Mouse (Mus musculus): Measurements from ENCODE around the gene Olfr993. TPM values are rescaled to one million over a fixed set of nuclear protein-coding genes. Genes with fewer than 3 reads are reported as not detected.

Gene Olfr993
- not detected in 2 replicates for polyA plus RNA-seq (2014; fragmentation: Nextera tagmentation; extraction: Ambion mirVana)

DNA sequence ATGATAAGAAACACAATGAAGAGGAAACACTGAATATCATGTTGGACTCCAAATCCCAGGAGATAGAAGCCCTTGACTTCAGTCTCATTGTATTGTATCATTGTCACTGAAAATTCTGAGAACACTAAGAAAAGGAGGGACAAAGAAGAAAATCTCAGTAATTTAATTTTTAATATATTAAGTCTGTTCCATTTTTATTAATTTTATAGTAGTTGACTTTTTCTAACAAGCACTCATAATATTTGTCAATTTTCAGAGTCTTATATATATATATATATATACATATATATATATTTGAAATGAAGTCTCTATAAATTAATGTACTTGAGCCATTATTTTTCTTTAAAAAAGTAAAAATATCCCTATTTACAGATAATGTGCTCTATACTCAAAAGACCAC is at the start of gene Olfr993:
Olfr993 (minus strand) TSS at position 101 of the 400 bp plus-strand sequence.
- no peak within 1 kb of the TSS for H3K4me3 ChIP-seq (replicated peaks; ENCODE audit: low read length)
- no peak for ATAC-seq (ENCODE audit: low FRiP score)
- no peaks in the 10 kb centered on the region for H3K27me3 ChIP-seq (ENCODE audit: control insufficient read depth, insufficient read depth, low read length)
- DNase-seq (ENCODE audit: low spot score) = no peak
- no peaks in the 10 kb centered on the region for H3K9me3 ChIP-seq (ENCODE audit: control insufficient read depth, low read length)
- no peaks in the 10 kb centered on the region for H3K4me1 ChIP-seq (replicated peaks; ENCODE audit: control insufficient read depth, insufficient read depth, low read length)
- no peaks in the 10 kb centered on the region for H3K36me3 ChIP-seq (replicated peaks; ENCODE audit: control insufficient read depth, insufficient read depth)
- H3K27ac ChIP-seq = no peak within 1 kb of the TSS
- H3K4me2 ChIP-seq (replicated peaks) = no peak within 1 kb of the TSS
- no peak within 1 kb of the TSS for H3K9ac ChIP-seq

DNA sequence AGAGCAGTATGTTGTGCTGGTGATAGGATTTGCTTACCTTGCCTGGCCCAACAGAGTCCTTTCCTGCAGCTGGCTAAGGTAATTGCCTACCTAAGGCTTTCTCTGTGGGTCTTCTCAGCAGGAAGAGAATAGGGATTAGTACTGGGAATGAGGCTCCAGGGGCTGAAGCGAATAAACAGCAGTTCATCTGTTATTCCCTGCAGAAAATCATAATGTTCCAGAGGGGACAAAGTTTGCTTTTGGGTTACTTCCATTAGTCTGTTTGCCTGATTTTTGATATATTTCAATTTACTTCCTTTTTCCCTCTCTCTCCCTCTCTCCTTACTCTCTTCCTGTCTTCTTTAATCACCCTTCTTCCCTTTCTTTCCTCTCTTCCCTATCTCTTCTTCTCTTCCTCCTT is 28.9 kb upstream of the Olfr993 start, which contains the start of gene Olfr995:
Olfr995 (minus strand) TSS at position 101 of the 400 bp plus-strand sequence.
- Histone ChIP-seq H3K36me3 (replicated peaks; ENCODE audit: control insufficient read depth, insufficient read depth) (no peaks in the 10 kb centered on the region), H3K9ac (no peak within 1 kb of the TSS), H3K4me1 (replicated peaks; ENCODE audit: control insufficient read depth, insufficient read depth, low read length) (no peaks in the 10 kb centered on the region), H3K4me2 (replicated peaks) (no peak within 1 kb of the TSS), H3K4me3 (replicated peaks; ENCODE audit: low read length) (no peak within 1 kb of the TSS), H3K27me3 (ENCODE audit: control insufficient read depth, insufficient read depth, low read length) (no peaks in the 10 kb centered on the region), H3K9me3 (ENCODE audit: control insufficient read depth, low read length) (no peaks in the 10 kb centered on the region), H3K27ac (no peak within 1 kb of the TSS)
- 14% methylated on average over 1 of the region's 1 CpGs for WGBS
- DNase-seq (ENCODE audit: low spot score) (no peak), ATAC-seq (ENCODE audit: low FRiP score) (no peak)

DNA sequence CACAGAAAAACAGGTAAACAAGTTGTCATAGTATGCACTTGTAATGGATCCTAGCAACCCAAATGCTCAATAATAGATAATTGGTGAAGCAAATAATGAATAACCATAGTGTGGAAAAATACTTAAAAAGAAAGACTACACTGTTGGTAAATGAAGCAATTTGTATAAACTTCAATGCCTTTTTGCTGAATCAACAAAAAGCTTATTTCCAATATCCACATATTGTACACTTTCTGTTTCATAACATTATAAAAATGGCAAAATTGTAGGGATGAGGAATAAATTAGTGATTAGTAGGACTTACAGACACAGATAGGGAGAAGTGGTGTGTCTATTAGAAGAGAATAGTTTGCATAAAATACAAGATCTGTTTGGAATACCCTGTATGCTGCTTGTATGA is 27.9 kb upstream of the Olfr993 start:
- Histone ChIP-seq H3K4me2 (replicated peaks) (no peak overlapping the region), H3K4me3 (replicated peaks; ENCODE audit: low read length) (no peak overlapping the region), H3K27ac (no peak overlapping the region), H3K36me3 (replicated peaks; ENCODE audit: control insufficient read depth, insufficient read depth) (no peaks in the 10 kb centered on the region), H3K9me3 (ENCODE audit: control insufficient read depth, low read length) (no peaks in the 10 kb centered on the region), H3K27me3 (ENCODE audit: control insufficient read depth, insufficient read depth, low read length) (no peaks in the 10 kb centered on the region), H3K4me1 (replicated peaks; ENCODE audit: control insufficient read depth, insufficient read depth, low read length) (no peaks in the 10 kb centered on the region), H3K9ac (no peak overlapping the region)
- DNase-seq (ENCODE audit: low spot score) (no peak), ATAC-seq (ENCODE audit: low FRiP score) (no peak)

DNA sequence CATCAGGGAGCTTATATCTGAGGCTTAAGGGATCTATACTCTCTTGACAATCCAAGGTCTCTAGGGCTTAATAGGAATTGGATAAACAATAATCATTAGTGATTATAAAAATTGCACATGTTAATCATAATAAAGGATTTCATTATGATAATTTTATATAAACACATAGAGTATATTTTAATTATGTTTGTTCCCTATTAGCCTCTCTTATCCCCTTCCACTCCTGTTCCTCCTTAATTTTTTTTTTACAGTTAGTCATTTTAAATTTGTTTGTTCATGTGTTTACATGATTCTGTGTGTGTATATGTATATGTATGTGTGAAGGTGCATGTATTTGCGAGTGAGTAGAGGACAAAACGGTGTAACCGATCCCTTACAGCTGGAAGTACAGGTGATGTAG is 21.7 kb upstream of the Olfr993 start, which contains the start of gene Olfr994:
Olfr994 (minus strand) TSS at position 101 of the 400 bp plus-strand sequence.
- H3K27me3 ChIP-seq (ENCODE audit: control insufficient read depth, insufficient read depth, low read length) = no peaks in the 10 kb centered on the region
- ATAC-seq (ENCODE audit: low FRiP score) (no peak), DNase-seq (ENCODE audit: low spot score) (no peak)
- no peak within 1 kb of the TSS for H3K4me2 ChIP-seq (replicated peaks)
- H3K36me3 ChIP-seq (replicated peaks; ENCODE audit: control insufficient read depth, insufficient read depth) = no peaks in the 10 kb centered on the region
- H3K9ac ChIP-seq = no peak within 1 kb of the TSS
- no peak within 1 kb of the TSS for H3K4me3 ChIP-seq (replicated peaks; ENCODE audit: low read length)
- 94% methylated on average over 3 of the region's 3 CpGs for WGBS
- no peak within 1 kb of the TSS for H3K27ac ChIP-seq
- no peaks in the 10 kb centered on the region for H3K4me1 ChIP-seq (replicated peaks; ENCODE audit: control insufficient read depth, insufficient read depth, low read length)
- H3K9me3 ChIP-seq (ENCODE audit: control insufficient read depth, low read length) = no peaks in the 10 kb centered on the region

DNA sequence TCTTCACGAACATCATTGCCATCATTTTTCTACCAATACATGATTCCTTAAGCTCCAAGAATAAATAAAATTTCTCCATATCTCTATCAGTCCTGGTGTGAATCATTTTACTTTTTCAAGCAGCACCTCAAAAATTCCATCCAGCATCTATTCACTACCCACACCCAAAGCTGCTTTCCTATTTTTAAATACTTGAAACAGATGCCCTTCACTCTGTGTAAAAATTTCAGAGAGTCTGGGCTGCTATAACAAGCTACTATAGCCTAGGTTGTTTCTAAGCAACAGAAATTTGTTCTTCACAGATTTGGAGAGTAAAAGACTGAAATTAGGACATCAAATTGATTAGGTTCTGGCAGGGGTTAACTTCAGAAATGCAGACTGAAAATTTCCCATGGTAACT is 11.2 kb upstream of the Olfr993 start:
- H3K27me3 ChIP-seq (ENCODE audit: control insufficient read depth, insufficient read depth, low read length) = no peaks in the 10 kb centered on the region
- DNase-seq (ENCODE audit: low spot score) (no peak), ATAC-seq (ENCODE audit: low FRiP score) (no peak)
- WGBS = 82% methylated on average over 1 of the region's 1 CpGs
- no peak overlapping the region for H3K9ac ChIP-seq
- H3K4me1 ChIP-seq (replicated peaks; ENCODE audit: control insufficient read depth, insufficient read depth, low read length) = no peaks in the 10 kb centered on the region
- H3K4me3 ChIP-seq (replicated peaks; ENCODE audit: low read length) = no peak overlapping the region
- H3K4me2 ChIP-seq (replicated peaks) = no peak overlapping the region
- H3K27ac ChIP-seq = no peak overlapping the region
- H3K36me3 ChIP-seq (replicated peaks; ENCODE audit: control insufficient read depth, insufficient read depth) = no peaks in the 10 kb centered on the region
- no peaks in the 10 kb centered on the region for H3K9me3 ChIP-seq (ENCODE audit: control insufficient read depth, low read length)

DNA sequence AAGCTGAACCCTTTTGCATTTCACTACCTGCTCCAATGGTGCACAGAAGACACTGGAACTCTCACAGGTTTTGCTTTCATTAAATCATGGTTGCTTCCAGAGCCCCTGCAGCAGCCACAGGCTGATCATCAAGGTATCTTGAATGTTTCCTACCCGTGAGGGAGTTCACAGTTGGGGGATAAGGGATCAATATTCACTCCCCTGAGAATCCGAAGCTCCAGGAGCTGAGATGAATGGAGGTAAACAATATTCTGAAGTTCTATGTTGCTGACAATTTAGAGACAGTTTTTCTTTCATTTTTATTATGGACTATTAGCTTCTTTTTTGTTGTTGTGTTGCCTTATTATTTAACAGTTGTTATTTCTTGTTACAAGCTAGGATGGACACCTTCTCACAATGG is 5.3 kb downstream of the Olfr993 start, which contains the start of gene Olfr992:
Olfr992 (minus strand) TSS at position 101 of the 400 bp plus-strand sequence.
- Histone ChIP-seq H3K9ac (no peak within 1 kb of the TSS), H3K27ac (no peak within 1 kb of the TSS), H3K4me1 (replicated peaks; ENCODE audit: control insufficient read depth, insufficient read depth, low read length) (no peaks in the 10 kb centered on the region), H3K4me3 (replicated peaks; ENCODE audit: low read length) (no peak within 1 kb of the TSS), H3K9me3 (ENCODE audit: control insufficient read depth, low read length) (no peaks in the 10 kb centered on the region), H3K36me3 (replicated peaks; ENCODE audit: control insufficient read depth, insufficient read depth) (no peaks in the 10 kb centered on the region), H3K4me2 (replicated peaks) (no peak within 1 kb of the TSS), H3K27me3 (ENCODE audit: control insufficient read depth, insufficient read depth, low read length) (no peaks in the 10 kb centered on the region)
- ATAC-seq (ENCODE audit: low FRiP score) (no peak), DNase-seq (ENCODE audit: low spot score) (no peak)
- WGBS = 59% methylated on average over 2 of the region's 2 CpGs

Other genes with a start within 250 kb of the Olfr993 start
- gene Lrrc55, start 217.7 kb downstream of the Olfr993 start, polyA plus RNA-seq (2014; fragmentation: Nextera tagmentation; extraction: Ambion mirVana) = 9.7 and 13.0 TPM in 2 replicates
- gene Olfr987, start 75.6 kb downstream of the Olfr993 start, polyA plus RNA-seq (2014; fragmentation: Nextera tagmentation; extraction: Ambion mirVana) = not detected in 2 replicates
- not detected in 2 replicates for gene Olfr988, start 51.6 kb downstream of the Olfr993 start, polyA plus RNA-seq (2014; fragmentation: Nextera tagmentation; extraction: Ambion mirVana)
- gene Olfr992, start 5.4 kb downstream of the Olfr993 start, polyA plus RNA-seq (2014; fragmentation: Nextera tagmentation; extraction: Ambion mirVana) = not detected in 2 replicates
- gene Olfr994, start 21.6 kb upstream of the Olfr993 start, polyA plus RNA-seq (2014; fragmentation: Nextera tagmentation; extraction: Ambion mirVana) = 0.22 TPM in 1 of 2 replicates, not detected in the other
- gene Olfr995, start 28.8 kb upstream of the Olfr993 start, polyA plus RNA-seq (2014; fragmentation: Nextera tagmentation; extraction: Ambion mirVana) = not detected in 2 replicates
- 0.13 and 0.29 TPM in 2 replicates for gene 4833423E24Rik, start 104.1 kb upstream of the Olfr993 start, polyA plus RNA-seq (2014; fragmentation: Nextera tagmentation; extraction: Ambion mirVana)
- not detected in 2 replicates for gene Olfr996, start 164.3 kb upstream of the Olfr993 start, polyA plus RNA-seq (2014; fragmentation: Nextera tagmentation; extraction: Ambion mirVana)
- gene Olfr998, start 174.1 kb upstream of the Olfr993 start, polyA plus RNA-seq (2014; fragmentation: Nextera tagmentation; extraction: Ambion mirVana) = not detected in 2 replicates
- gene Olfr1000, start 197.0 kb upstream of the Olfr993 start, polyA plus RNA-seq (2014; fragmentation: Nextera tagmentation; extraction: Ambion mirVana) = not detected in 2 replicates
- not detected in 2 replicates for gene Olfr1002, start 235.8 kb upstream of the Olfr993 start, polyA plus RNA-seq (2014; fragmentation: Nextera tagmentation; extraction: Ambion mirVana)
- not detected in 2 replicates for gene Olfr154, start 249.6 kb upstream of the Olfr993 start, polyA plus RNA-seq (2014; fragmentation: Nextera tagmentation; extraction: Ambion mirVana)